Mouse (Mus musculus) cerebellum, adult 11 months (tissue): ENCODE measurements around the gene Ubash3b.

Experiments
- DNase-seq: peaks from one replicate; pipeline ENCODE4 v3.0.0; 2022

The Ubash3b gene

GRCm38 (mm10) chr9:41084191-41084901, 77.2 kb downstream of the Ubash3b start:
- no peak for DNase-seq

GRCm38 (mm10) chr9:41083386-41084055, 78.0 kb downstream of the Ubash3b start:
- DNase-seq = no peak

GRCm38 (mm10) chr9:41082891-41083290, 78.6 kb downstream of the Ubash3b start:
- DNase-seq = no peak

GRCm38 (mm10) chr9:41080877-41081276, 80.6 kb downstream of the Ubash3b start:
- DNase-seq = peak; percentile 57

GRCm38 (mm10) chr9:41079428-41080155, 81.9 kb downstream of the Ubash3b start:
- DNase-seq = no peak

- no peak for DNase-seq
Measured at GRCm38 (mm10) chr9:41078198-41078597, 83.3 kb downstream of the Ubash3b start.

GRCm38 (mm10) chr9:41076150-41076549, 85.3 kb downstream of the Ubash3b start:
- DNase-seq = no peak

- no peak for DNase-seq
Measured at GRCm38 (mm10) chr9:41075528-41075927, 86.0 kb downstream of the Ubash3b start.

GRCm38 (mm10) chr9:41073196-41074009, 88.1 kb downstream of the Ubash3b start:
- no peak for DNase-seq

- DNase-seq = no peak
Measured at GRCm38 (mm10) chr9:41072786-41073185, 88.7 kb downstream of the Ubash3b start.

- DNase-seq = no peak
Measured at GRCm38 (mm10) chr9:41071906-41072511, 89.5 kb downstream of the Ubash3b start.

- DNase-seq = no peak
Measured at GRCm38 (mm10) chr9:41070761-41071181, 90.7 kb downstream of the Ubash3b start.

GRCm38 (mm10) chr9:41069509-41069908, 92.0 kb downstream of the Ubash3b start:
- DNase-seq = no peak

- no peak for DNase-seq
Measured at GRCm38 (mm10) chr9:41061446-41061845, 100.1 kb downstream of the Ubash3b start.

- DNase-seq = no peak
Measured at GRCm38 (mm10) chr9:41060617-41061016, 100.9 kb downstream of the Ubash3b start.

GRCm38 (mm10) chr9:41058765-41059535, 102.5 kb downstream of the Ubash3b start:
- DNase-seq = no peak

GRCm38 (mm10) chr9:41054166-41054565, 107.3 kb downstream of the Ubash3b start:
- peak; percentile 83 for DNase-seq

GRCm38 (mm10) chr9:41053478-41053877, 108.0 kb downstream of the Ubash3b start:
- no peak for DNase-seq

- DNase-seq = no peak
Measured at GRCm38 (mm10) chr9:41051080-41051932, 110.2 kb downstream of the Ubash3b start.

- no peak for DNase-seq
Measured at GRCm38 (mm10) chr9:41050331-41051079, 111.0 kb downstream of the Ubash3b start.
